Mouse (Mus musculus): Measurements from ENCODE around the gene Tgm6.

DNA sequence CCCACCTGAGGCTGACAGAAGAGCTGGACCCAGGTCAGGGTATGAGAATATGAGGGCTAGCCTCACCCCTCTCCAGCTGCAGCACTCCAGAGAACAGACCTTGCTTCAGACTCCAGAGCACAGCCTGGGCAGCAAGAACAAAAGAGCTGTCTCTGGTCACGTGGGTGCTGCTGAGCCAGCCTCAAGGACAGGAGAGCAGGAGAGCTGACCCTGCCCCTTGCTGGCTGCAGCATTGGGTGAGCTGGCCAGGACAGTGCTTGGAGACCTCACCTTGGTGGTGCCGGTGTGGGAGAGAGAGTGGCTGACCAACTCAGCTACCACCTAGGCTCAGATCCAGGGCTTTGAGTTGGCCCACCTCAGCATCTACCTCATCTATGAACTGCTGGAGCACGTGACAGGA lies 43.0 kb downstream of the Tgm6 start:
- TF ChIP-seq FLI1 (IDR thresholded peaks at IDR 0.05; ENCODE audit: low read length) = no peak
- no peak for TF ChIP-seq GATA1 (IDR thresholded peaks at IDR 0.05; ENCODE audit: borderline replicate concordance, low read length)

Data from megakaryocyte, embryonic 14.5 days (primary cell).